Mouse (Mus musculus): Measurements from ENCODE around the gene Nova2.
A peak's percentile ranks its signal among the peaks of the same experiment; 100 is the strongest.

Gene Nova2

GRCm38 (mm10) chr7:18987747-18988146 is 62.1 kb downstream of the Nova2 start:
- DNase-seq (ENCODE audit: low spot score): no peak

GRCm38 (mm10) chr7:18988780-18989179 is 63.1 kb downstream of the Nova2 start:
- no peak for DNase-seq (ENCODE audit: low spot score)

- DNase-seq (ENCODE audit: low spot score): no peak
These were observed 64.3 kb downstream of the Nova2 start for GRCm38 (mm10) chr7:18989995-18990394.

GRCm38 (mm10) chr7:18990601-18991295 is 65.1 kb downstream of the Nova2 start, which contains the start of gene Mypop:
TSS of gene Mypop (plus strand) at chr7:18991245.
- DNase-seq (ENCODE audit: low spot score): peak; percentile 99

GRCm38 (mm10) chr7:18991660-18992293 is 66.1 kb downstream of the Nova2 start:
- no peak for DNase-seq (ENCODE audit: low spot score)

GRCm38 (mm10) chr7:18992294-18992675 is 66.6 kb downstream of the Nova2 start:
- DNase-seq (ENCODE audit: low spot score): no peak

GRCm38 (mm10) chr7:18993036-18993435 is 67.3 kb downstream of the Nova2 start:
- DNase-seq (ENCODE audit: low spot score): no peak

- no peak for DNase-seq (ENCODE audit: low spot score)
These were observed 73.1 kb downstream of the Nova2 start for GRCm38 (mm10) chr7:18998835-18999234.

- DNase-seq (ENCODE audit: low spot score): no peak
These were observed 74.7 kb downstream of the Nova2 start for GRCm38 (mm10) chr7:19000421-19000820.

- no peak for DNase-seq (ENCODE audit: low spot score)
These were observed 75.5 kb downstream of the Nova2 start for GRCm38 (mm10) chr7:19001066-19001806.

- no peak for DNase-seq (ENCODE audit: low spot score)
These were observed 76.1 kb downstream of the Nova2 start for GRCm38 (mm10) chr7:19001807-19002085.

GRCm38 (mm10) chr7:19002115-19002514 is 76.4 kb downstream of the Nova2 start:
- no peak for DNase-seq (ENCODE audit: low spot score)

GRCm38 (mm10) chr7:19002848-19003498 is 77.3 kb downstream of the Nova2 start:
- peak; percentile 48 for DNase-seq (ENCODE audit: low spot score)

- peak; percentile 86 for DNase-seq (ENCODE audit: low spot score)
These were observed 78.4 kb downstream of the Nova2 start, which contains the start of gene Irf2bp1 for GRCm38 (mm10) chr7:19003902-19004630. TSS of gene Irf2bp1 (plus strand) at chr7:19004044.

GRCm38 (mm10) chr7:19004631-19005079 is 79.0 kb downstream of the Nova2 start:
- no peak for DNase-seq (ENCODE audit: low spot score)

- no peak for DNase-seq (ENCODE audit: low spot score)
These were observed 79.9 kb downstream of the Nova2 start for GRCm38 (mm10) chr7:19005417-19006121.

- peak; percentile 38 for DNase-seq (ENCODE audit: low spot score)
These were observed 80.8 kb downstream of the Nova2 start for GRCm38 (mm10) chr7:19006476-19006875.

GRCm38 (mm10) chr7:19007026-19007977 is 81.6 kb downstream of the Nova2 start:
- DNase-seq (ENCODE audit: low spot score): no peak

- no peak for DNase-seq (ENCODE audit: low spot score)
These were observed 84.9 kb downstream of the Nova2 start for GRCm38 (mm10) chr7:19010581-19010980.

GRCm38 (mm10) chr7:19012025-19012621 is 86.4 kb downstream of the Nova2 start:
- peak; percentile 26 for DNase-seq (ENCODE audit: low spot score)

Measured in ovary, postnatal 10 days (tissue).